Mouse (Mus musculus) thymus, adult 2 months (tissue): Measurements from ENCODE around the gene Osbpl9.

Experiments used
- CTCF ChIP-seq: fragments of 200-500 bp; IDR thresholded peaks from 2 replicates; pipeline ENCODE4 v1.5.1; 2012; ENCODE audit warnings: mild to moderate bottlenecking, control low read depth, low read length, moderate library complexity, borderline replicate concordance; ENCODE audit not compliant: control insufficient read depth, poor library complexity, insufficient read depth; ENCODE audit errors: extremely low read depth
- POLR2A ChIP-seq: fragments of 200-500 bp; IDR thresholded peaks from 2 replicates; pipeline ENCODE4 v1.6.1; 2012; ENCODE audit warnings: mild to moderate bottlenecking, low read length, control low read depth, moderate library complexity; ENCODE audit not compliant: control insufficient read depth, poor library complexity, insufficient read depth; ENCODE audit errors: extremely low read depth

GRCm38 (mm10) chr4:109112915-109113505, 89.1 kb downstream of the Osbpl9 start:
- TF ChIP-seq CTCF (no peak), POLR2A (no peak)
